Comparison of ENCODE assay signal across 22 mouse cellular contexts in the genomic region with DNA sequence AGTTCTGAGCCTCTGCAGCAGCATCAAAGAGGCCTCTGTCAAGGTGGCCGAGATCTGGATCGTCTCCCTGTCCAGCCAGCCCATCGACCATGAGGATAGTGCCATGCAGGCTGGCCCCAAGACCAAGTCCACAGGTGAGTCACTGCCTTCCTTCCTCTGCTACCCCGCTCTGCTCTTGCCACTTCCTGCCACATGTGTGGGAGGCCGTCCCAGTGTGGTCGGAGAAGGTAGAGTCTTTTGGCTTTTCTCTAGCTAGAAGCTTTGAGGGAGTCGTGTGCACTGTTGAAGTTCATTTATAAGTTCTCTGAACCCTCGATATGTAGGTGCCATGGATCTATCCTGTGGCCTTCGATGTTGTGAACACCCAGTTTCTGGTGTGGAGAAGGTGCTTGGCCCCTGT. TPM values are rescaled to one million over a fixed set of nuclear protein-coding genes. Genes with fewer than 3 reads are reported as not detected.
A peak's percentile ranks its signal among the peaks of the same experiment; 100 is the strongest.
DNase-seq lines count a peak whose midpoint lies in the region; ATAC-seq and TF ChIP-seq lines count a peak whose summit lies in the region.
"Had no signal": no experiment of that assay in that cellular context is flagged by ENCODE, and none has a peak within 500 bp of the region (broad histone marks: within the 10 kb centered on the region; RNA-seq: fewer than 3 reads in every experiment).

No protein-coding gene starts in this region.

- H3K36me3 ChIP-seq in CH12.LX (replicated peaks in 1 of 2; ENCODE audit: control insufficient read depth in 1 of 2, insufficient read depth in 1 of 2, low read length in 1 of 2), result peaks cover 10 to 67% of the 10 kb centered on the region in 2 experiments
- peaks cover 51% of the 10 kb centered on the region for H3K36me3 ChIP-seq in heart, embryonic 10.5 days

- 86% methylated on average over 9 of the region's 9 CpGs for WGBS in heart, embryonic 10.5 days

- no peak overlapping the region for H3K4me3 ChIP-seq in CH12.LX (replicated peaks in 1 of 3; ENCODE audit: low read depth in 2 of 3, low read length in 2 of 3, poor library complexity in 1 of 3)
- no peak overlapping the region for H3K4me3 ChIP-seq in heart, embryonic 10.5 days
- H3K4me3 ChIP-seq: limb, embryonic 10.5 days; neural tube, embryonic 13.5 days had no signal

- DNase-seq in CD4-positive, CD25-positive, alpha-beta regulatory T cell, adult 2 months (ENCODE audit: low read depth, low spot score), result peak; percentile 69
- DNase-seq in CH12.LX (ENCODE audit: extremely low read depth), result peak; percentile 11
- peak; percentile 59 to 65 for DNase-seq in thymus, postnatal 10 days (ENCODE audit: low spot score in 2 of 2)
- no peak for DNase-seq in urinary bladder, postnatal 4 days (ENCODE audit: low spot score in 2 of 2)
- DNase-seq in heart, embryonic 10.5 days (ENCODE audit: low spot score), result no peak
- DNase-seq in right cerebral cortex, postnatal 25 days, result no peak
- no peak for DNase-seq in lung, postnatal 14 days
- DNase-seq: adrenal gland, adult 8-10 months; cerebellum, adult 9-11 months; forebrain, postnatal 0 days; liver, postnatal 0 days; lung, postnatal 36 days; right cerebral cortex, postnatal 14 days had no signal

- no peaks in the 10 kb centered on the region for H3K79me2 ChIP-seq in CH12.LX (replicated peaks; ENCODE audit: control insufficient read depth, extremely low read depth, insufficient read depth, poor library complexity, severe bottlenecking)

- in situ Hi-C loops in CH12.LX (cut with MboI; ENCODE audit: low pct_ligation_motif_present, low pct_unique_long_range_greater_than_20kb, low sequenced_read_pairs), result loop anchor here (10.0 kb wide), 1 partner anchor 45 kb away; a partner anchor contains a TSS

- no peak for TF ChIP-seq RAD21 in CH12.LX (IDR thresholded peaks at IDR 0.05; ENCODE audit: low read depth, low read length)

- H3K9ac ChIP-seq in CH12.LX (ENCODE audit: insufficient read depth, low read depth), result no peak overlapping the region
- H3K9ac ChIP-seq: forebrain, postnatal 0 days; hindbrain, embryonic 14.5 days; liver, postnatal 0 days; neural tube, embryonic 13.5 days had no signal

- peak; percentile 64 for ATAC-seq in megakaryocyte, adult 5-6 weeks (ENCODE audit: poor library complexity, severe bottlenecking)
- ATAC-seq: forebrain, postnatal 0 days; intestine, embryonic 16.5 days; liver, postnatal 0 days had no signal

- H3K9me3 ChIP-seq in CH12.LX (replicated peaks; ENCODE audit: low read length), result no peaks in the 10 kb centered on the region
- H3K9me3 ChIP-seq in heart, embryonic 10.5 days, result no peaks in the 10 kb centered on the region
- H3K9me3 ChIP-seq: limb, embryonic 10.5 days; neural tube, embryonic 13.5 days had no signal

- no peak for TF ChIP-seq POLR2A in CH12.LX (IDR thresholded peaks at IDR 0.05; ENCODE audit: low read depth, low read length)

- H3K4me2 ChIP-seq in CH12.LX (ENCODE audit: insufficient read depth, low read depth, poor library complexity, severe bottlenecking), result no peak overlapping the region
- H3K4me2 ChIP-seq: hindbrain, embryonic 14.5 days; neural tube, embryonic 13.5 days had no signal

- peaks cover 4 to 14% of the 10 kb centered on the region in 2 experiments; a peak in 3 of 4 replicates for H3K4me1 ChIP-seq in CH12.LX (ENCODE audit: control insufficient read depth in 1 of 2, insufficient read depth in 2 of 2)
- peaks cover 25% of the 10 kb centered on the region for H3K4me1 ChIP-seq in heart, embryonic 10.5 days
- H3K4me1 ChIP-seq: neural tube, embryonic 13.5 days had no signal

- TF ChIP-seq EP300 in CH12.LX (IDR thresholded peaks at IDR 0.05; ENCODE audit: low read length), result no peak

- TF ChIP-seq CTCF in CH12.LX (conservative IDR thresholded peaks at IDR 0.05 in 1 of 2, IDR thresholded peaks at IDR 0.05 in 1 of 2; ENCODE audit: low read depth in 2 of 2, low read length in 2 of 2), result no peak

- no peaks in the 10 kb centered on the region for H3K27me3 ChIP-seq in CH12.LX (replicated peaks)
- no peaks in the 10 kb centered on the region for H3K27me3 ChIP-seq in heart, embryonic 10.5 days (ENCODE audit: insufficient read depth, poor library complexity, severe bottlenecking)
- H3K27me3 ChIP-seq: neural tube, embryonic 13.5 days had no signal

- no peak overlapping the region for H3K27ac ChIP-seq in CH12.LX (ENCODE audit: insufficient read depth, low read depth)
- no peak overlapping the region for H3K27ac ChIP-seq in heart, embryonic 10.5 days
- H3K27ac ChIP-seq: hindbrain, embryonic 14.5 days; limb, embryonic 10.5 days; neural tube, embryonic 13.5 days had no signal

- dilution Hi-C loops in CH12.LX (cut with MboI; ENCODE audit: extremely low pct_ligation_motif_present, extremely low pct_unique_long_range_greater_than_20kb, low sequenced_read_pairs), result no loop called here

TF ChIP-seq in CH12.LX, 34 proteins besides CTCF, POLR2A, EP300 and RAD21:
- TF ChIP-seq RCOR1 (conservative IDR thresholded peaks at IDR 0.05; ENCODE audit: low read depth, low read length), result no peak
- TF ChIP-seq MEF2A (IDR thresholded peaks at IDR 0.05; ENCODE audit: borderline replicate concordance, low read depth, low read length), result no peak
- TF ChIP-seq UBTF (IDR thresholded peaks at IDR 0.05; ENCODE audit: low read depth, low read length), result no peak
- no peak for TF ChIP-seq GABPA (IDR thresholded peaks at IDR 0.05; ENCODE audit: insufficient replicate concordance, low read depth, low read length)
- no peak for TF ChIP-seq CHD1 (IDR thresholded peaks at IDR 0.05; ENCODE audit: low read depth, low read length)
- no peak for TF ChIP-seq HCFC1 (IDR thresholded peaks at IDR 0.05; ENCODE audit: low read depth, low read length)
- no peak for TF ChIP-seq TBP (conservative IDR thresholded peaks at IDR 0.05; ENCODE audit: low read depth, low read length)
- no peak for TF ChIP-seq SMC3 (IDR thresholded peaks at IDR 0.05; ENCODE audit: low read depth, low read length)
- TF ChIP-seq BHLHE40 (IDR thresholded peaks at IDR 0.05; ENCODE audit: low read depth, low read length), result no peak
- no peak for TF ChIP-seq MAX (IDR thresholded peaks at IDR 0.05; ENCODE audit: low read length)
- TF ChIP-seq KAT2A (IDR thresholded peaks at IDR 0.05; ENCODE audit: insufficient replicate concordance, low read length), result no peak
- TF ChIP-seq POLR2AphosphoS2 (IDR thresholded peaks at IDR 0.05; ENCODE audit: low read depth, low read length), result no peak
- no peak for TF ChIP-seq NRF1 (IDR thresholded peaks at IDR 0.05; ENCODE audit: low read depth, low read length)
- TF ChIP-seq CHD2 (IDR thresholded peaks at IDR 0.05; ENCODE audit: low read length), result no peak
- no peak for TF ChIP-seq MAZ (IDR thresholded peaks at IDR 0.05; ENCODE audit: low read depth, low read length)
- no peak for TF ChIP-seq USF2 (conservative IDR thresholded peaks at IDR 0.05; ENCODE audit: low read depth, low read length)
- no peak for TF ChIP-seq ZNF384 (IDR thresholded peaks at IDR 0.05; ENCODE audit: low read depth, low read length)

RNA-seq across cellular contexts. Expression of a gene that starts 24.5 kb away (rescaled TPM):
- total RNA-seq in CH12.LX (2012; rRNA removed) (0.21 and 0.55 TPM in 2 replicates), CH12.LX (2014; rRNA removed) (not detected in 2 replicates)
- polyA plus RNA-seq in CH12.LX (2012; ENCODE audit: insufficient read length, low read depth), result not detected in 2 replicates
- total RNA-seq in megakaryocyte, adult 5-6 weeks (2015), result 0.25 TPM in 1 of 2 replicates, not detected in the other
- 0.88 TPM in 1 of 2 replicates, not detected in the other for total RNA-seq in megakaryocyte, adult 5-6 weeks (2017)
- polyA plus RNA-seq in heart, embryonic 10.5 days (2016; fragmentation: Nextera tagmentation; extraction: Ambion mirVana), result not detected in 2 replicates
- total RNA-seq: liver, adult 2 months had no signal
- polyA plus RNA-seq: embryonic facial prominence, embryonic 14.5 days; forebrain, postnatal 0 days; heart, postnatal 0 days; intestine, embryonic 16.5 days; kidney, embryonic 14.5 days; liver, postnatal 0 days; neural tube, embryonic 13.5 days had no signal

RNA-seq across cellular contexts. Expression of a gene that starts 35.5 kb away (rescaled TPM):
- total RNA-seq in CH12.LX (2012; rRNA removed) (6.5 and 7.1 TPM in 2 replicates), CH12.LX (2014; rRNA removed) (2.4 and 3.1 TPM in 2 replicates)
- 7.0 and 8.2 TPM in 2 replicates for polyA plus RNA-seq in CH12.LX (2012; ENCODE audit: insufficient read length, low read depth)
- 55.1 TPM in 2 replicates for total RNA-seq in megakaryocyte, adult 5-6 weeks (2015)
- 36.5 and 37.5 TPM in 2 replicates for total RNA-seq in megakaryocyte, adult 5-6 weeks (2017)
- 11.7 TPM in 2 replicates for polyA plus RNA-seq in heart, embryonic 10.5 days (2016; fragmentation: Nextera tagmentation; extraction: Ambion mirVana)

RNA-seq across cellular contexts. Expression of a gene that starts 48.2 kb away (rescaled TPM):
- total RNA-seq in CH12.LX (2012; rRNA removed), result 29.5 and 39.4 TPM in 2 replicates
- 11.5 and 12.7 TPM in 2 replicates for total RNA-seq in CH12.LX (2014; rRNA removed)
- polyA plus RNA-seq in CH12.LX (2012; ENCODE audit: insufficient read length, low read depth), result 68.6 and 76.7 TPM in 2 replicates
- total RNA-seq in megakaryocyte, adult 5-6 weeks (2015), result 32.0 and 35.5 TPM in 2 replicates
- 14.5 and 21.4 TPM in 2 replicates for total RNA-seq in megakaryocyte, adult 5-6 weeks (2017)
- 12.0 and 17.5 TPM in 2 replicates for polyA plus RNA-seq in heart, embryonic 10.5 days (2016; fragmentation: Nextera tagmentation; extraction: Ambion mirVana)

RNA-seq across cellular contexts. Expression of a gene that starts 49.3 kb away (rescaled TPM):
- 30.8 and 31.2 TPM in 2 replicates for total RNA-seq in CH12.LX (2012; rRNA removed)
- total RNA-seq in CH12.LX (2014; rRNA removed), result 15.9 and 18.1 TPM in 2 replicates
- 29.6 and 30.6 TPM in 2 replicates for polyA plus RNA-seq in CH12.LX (2012; ENCODE audit: insufficient read length, low read depth)
- 20.2 and 25.3 TPM in 2 replicates for total RNA-seq in megakaryocyte, adult 5-6 weeks (2015)
- 37.0 and 43.6 TPM in 2 replicates for total RNA-seq in megakaryocyte, adult 5-6 weeks (2017)
- 35.3 and 41.5 TPM in 2 replicates for polyA plus RNA-seq in heart, embryonic 10.5 days (2016; fragmentation: Nextera tagmentation; extraction: Ambion mirVana)

Comparison
In these comparisons a context has a peak if more than half of its experiments do, and no peak if none do; other contexts are left out.
1. DNase-seq: peak in CD4-positive, CD25-positive, alpha-beta regulatory T cell, adult 2 months (single experiment), CH12.LX (single experiment) and thymus, postnatal 10 days (2 of 2); none in urinary bladder, postnatal 4 days (0 of 2), heart, embryonic 10.5 days (single experiment), right cerebral cortex, postnatal 25 days (single experiment) and lung, postnatal 14 days (single experiment).
2. RNA of a gene that starts 35.5 kb away (total RNA-seq): 36.5 to 55.1 TPM in megakaryocyte, adult 5-6 weeks; 2.4 to 7.1 TPM in CH12.LX; every median in the first group is over 4 times any median in the second.